Mouse (Mus musculus): ENCODE measurements at regions not wholly inside any gene's neighbourhood (a gene's known extent, or its start where the extent isn't known, plus 50 kb on each side); places are given as distances from the start of the nearest gene placed in this dataset.

GRCm38 (mm10) chr16:62681880-62682279 is 104.7 kb downstream of the Nsun3 start:
- H3K36me3 ChIP-seq (ENCODE audit: control insufficient read depth in 1 of 2, insufficient read depth in 2 of 2, low read length in 2 of 2), result no peaks in the 10 kb centered on the region
- H3K4me3 ChIP-seq (ENCODE audit: control insufficient read depth in 1 of 2, insufficient read depth in 1 of 2, low read depth in 2 of 2, low read length in 2 of 2), result no peak overlapping the region
- H3K79me2 ChIP-seq (ENCODE audit: control insufficient read depth, insufficient read depth, low read length, poor library complexity), result no peaks in the 10 kb centered on the region
- DNase-seq (ENCODE audit: low read depth, low spot score), result no peak
- H3K4me1 ChIP-seq (ENCODE audit: control insufficient read depth in 1 of 2, insufficient read depth in 2 of 2, low read length in 2 of 2), result no peaks in the 10 kb centered on the region
- H3K27me3 ChIP-seq (ENCODE audit: control insufficient read depth in 1 of 2, insufficient read depth in 2 of 2, low read length in 2 of 2), result no peaks in the 10 kb centered on the region
- no peak overlapping the region for H3K27ac ChIP-seq (ENCODE audit: control insufficient read depth, low read depth, low read length)
- TF ChIP-seq E2F4 (IDR thresholded peaks at IDR 0.05; ENCODE audit: borderline replicate concordance, low read depth, low read length) (no peak), KAT2A (conservative IDR thresholded peaks at IDR 0.05; ENCODE audit: low read depth, low read length) (no peak), JUND (IDR thresholded peaks at IDR 0.05; ENCODE audit: low read depth, low read length) (no peak), ZMIZ1 (IDR thresholded peaks at IDR 0.05; ENCODE audit: low read depth, low read length) (no peak), EP300 (IDR thresholded peaks at IDR 0.05; ENCODE audit: low read depth in 1 of 2, low read length in 2 of 2) (no peak), GABPA (IDR thresholded peaks at IDR 0.05; ENCODE audit: low read depth, low read length) (no peak), UBTF (IDR thresholded peaks at IDR 0.05; ENCODE audit: borderline replicate concordance, insufficient read depth, low read depth, low read length) (no peak), MYC (IDR thresholded peaks at IDR 0.05; ENCODE audit: low read depth, low read length) (no peak), ELF1 (IDR thresholded peaks at IDR 0.05; ENCODE audit: low read depth, low read length) (no peak), MAFK (IDR thresholded peaks at IDR 0.05; ENCODE audit: borderline replicate concordance, low read depth, low read length) (no peak), GATA1 (IDR thresholded peaks at IDR 0.05; ENCODE audit: low read depth, low read length) (no peak), USF2 (IDR thresholded peaks at IDR 0.05; ENCODE audit: borderline replicate concordance in 1 of 2, insufficient read depth in 1 of 2, low read depth in 1 of 2, low read length in 2 of 2) (no peak), RCOR1 (IDR thresholded peaks at IDR 0.05; ENCODE audit: low read depth, low read length) (no peak), CTCF (IDR thresholded peaks at IDR 0.05 in 2 of 3, conservative IDR thresholded peaks at IDR 0.05 in 1 of 3; ENCODE audit: control insufficient read depth in 1 of 3, insufficient read depth in 1 of 3, low read depth in 2 of 3, low read length in 3 of 3, poor library complexity in 1 of 3, severe bottlenecking in 1 of 3) (no peak), POLR2A (IDR thresholded peaks at IDR 0.05; ENCODE audit: control insufficient read depth in 1 of 2, insufficient read depth in 1 of 2, low read depth in 1 of 2, low read length in 2 of 2, poor library complexity in 1 of 2) (no peak), TCF12 (IDR thresholded peaks at IDR 0.05; ENCODE audit: low read depth, low read length) (no peak), USF1 (IDR thresholded peaks at IDR 0.05; ENCODE audit: low read depth, low read length) (no peak), NRF1 (IDR thresholded peaks at IDR 0.05; ENCODE audit: insufficient read depth, low read depth, low read length, poor library complexity, severe bottlenecking) (no peak), CHD2 (IDR thresholded peaks at IDR 0.05; ENCODE audit: low read length) (no peak)
- H3K9me3 ChIP-seq (replicated peaks; ENCODE audit: insufficient read depth, low read length), result no peaks in the 10 kb centered on the region
- H3K9ac ChIP-seq (ENCODE audit: control insufficient read depth, low read depth, low read length, poor library complexity, severe bottlenecking), result no peak overlapping the region

GRCm38 (mm10) chr16:62676815-62677214 is 109.8 kb downstream of the Nsun3 start:
- Histone ChIP-seq H3K4me3 (ENCODE audit: control insufficient read depth in 1 of 2, insufficient read depth in 1 of 2, low read depth in 2 of 2, low read length in 2 of 2) (no peak overlapping the region), H3K27me3 (ENCODE audit: control insufficient read depth in 1 of 2, insufficient read depth in 2 of 2, low read length in 2 of 2) (no peaks in the 10 kb centered on the region), H3K27ac (ENCODE audit: control insufficient read depth, low read depth, low read length) (no peak overlapping the region), H3K4me1 (ENCODE audit: control insufficient read depth in 1 of 2, insufficient read depth in 2 of 2, low read length in 2 of 2) (no peaks in the 10 kb centered on the region), H3K9me3 (replicated peaks; ENCODE audit: insufficient read depth, low read length) (no peaks in the 10 kb centered on the region), H3K36me3 (ENCODE audit: control insufficient read depth in 1 of 2, insufficient read depth in 2 of 2, low read length in 2 of 2) (no peaks in the 10 kb centered on the region), H3K9ac (ENCODE audit: control insufficient read depth, low read depth, low read length, poor library complexity, severe bottlenecking) (no peak overlapping the region), H3K79me2 (ENCODE audit: control insufficient read depth, insufficient read depth, low read length, poor library complexity) (no peaks in the 10 kb centered on the region)
- DNase-seq (ENCODE audit: low read depth, low spot score), result no peak
- TF ChIP-seq NRF1 (IDR thresholded peaks at IDR 0.05; ENCODE audit: insufficient read depth, low read depth, low read length, poor library complexity, severe bottlenecking) (no peak), MXI1 (IDR thresholded peaks at IDR 0.05; ENCODE audit: low read depth, low read length) (no peak), TCF12 (IDR thresholded peaks at IDR 0.05; ENCODE audit: low read depth, low read length) (no peak), E2F4 (IDR thresholded peaks at IDR 0.05; ENCODE audit: borderline replicate concordance, low read depth, low read length) (no peak), RCOR1 (IDR thresholded peaks at IDR 0.05; ENCODE audit: low read depth, low read length) (no peak), POLR2AphosphoS2 (IDR thresholded peaks at IDR 0.05; ENCODE audit: low read length) (no peak)
